Mouse (Mus musculus) CH12.LX (cell line): ENCODE results near the gene Mrpl58.

Source experiments
- BHLHE40 ChIP-seq: IDR thresholded peaks from 2 replicates; pipeline ENCODE4 v1.6.1; 2011; ENCODE audit warnings: mild to moderate bottlenecking, low read depth, low read length, improper control_type of control experiment
- CTCF ChIP-seq, 2 experiments: IDR thresholded peaks in 1 of 2; conservative IDR thresholded peaks in 1 of 2; 2 replicates each; pipeline ENCODE4 v1.5.1; 2011 to 2012; ENCODE audit warnings: low read depth in 2 of 2, low read length in 2 of 2, improper control_type of control experiment in 1 of 2, inconsistent platforms in 1 of 2, mild to moderate bottlenecking in 1 of 2, moderate library complexity in 1 of 2
- EP300 ChIP-seq: IDR thresholded peaks from 2 replicates; pipeline ENCODE4 v1.6.1; 2011; ENCODE audit warnings: low read length, improper control_type of control experiment
- KAT2A ChIP-seq: IDR thresholded peaks from 2 replicates; pipeline ENCODE4 v1.6.1; 2012; ENCODE audit warnings: low read length, improper control_type of control experiment, inconsistent platforms; ENCODE audit not compliant: insufficient replicate concordance
- POLR2A ChIP-seq: IDR thresholded peaks from 2 replicates; pipeline ENCODE4 v1.6.1; 2011; ENCODE audit warnings: low read depth, mild to moderate bottlenecking, improper control_type of control experiment, low read length
- RCOR1 ChIP-seq: conservative IDR thresholded peaks from 2 replicates; pipeline ENCODE4 v1.6.1; 2012; ENCODE audit warnings: low read depth, mild to moderate bottlenecking, inconsistent platforms, low read length, improper control_type of control experiment
- ZC3H11A ChIP-seq: IDR thresholded peaks from 2 replicates; pipeline ENCODE4 v1.6.1; 2012; ENCODE audit warnings: low read depth, mild to moderate bottlenecking, inconsistent platforms, low read length, improper control_type of control experiment

GRCm38 (mm10) chr11:115460976-115461375 is 57.4 kb downstream of the Mrpl58 start:
- no peak for TF ChIP-seq POLR2A
- no peak for TF ChIP-seq EP300
- TF ChIP-seq BHLHE40, result no peak
- TF ChIP-seq CTCF (conservative IDR thresholded peaks at IDR 0.05 in 1 of 2, IDR thresholded peaks at IDR 0.05 in 1 of 2; ENCODE audit: low read depth in 2 of 2, low read length in 2 of 2), result no peak
- no peak for TF ChIP-seq ZC3H11A
- no peak for TF ChIP-seq RCOR1
- no peak for TF ChIP-seq KAT2A
